Mouse (Mus musculus): ENCODE data around the gene Catip.

The Catip gene

DNA sequence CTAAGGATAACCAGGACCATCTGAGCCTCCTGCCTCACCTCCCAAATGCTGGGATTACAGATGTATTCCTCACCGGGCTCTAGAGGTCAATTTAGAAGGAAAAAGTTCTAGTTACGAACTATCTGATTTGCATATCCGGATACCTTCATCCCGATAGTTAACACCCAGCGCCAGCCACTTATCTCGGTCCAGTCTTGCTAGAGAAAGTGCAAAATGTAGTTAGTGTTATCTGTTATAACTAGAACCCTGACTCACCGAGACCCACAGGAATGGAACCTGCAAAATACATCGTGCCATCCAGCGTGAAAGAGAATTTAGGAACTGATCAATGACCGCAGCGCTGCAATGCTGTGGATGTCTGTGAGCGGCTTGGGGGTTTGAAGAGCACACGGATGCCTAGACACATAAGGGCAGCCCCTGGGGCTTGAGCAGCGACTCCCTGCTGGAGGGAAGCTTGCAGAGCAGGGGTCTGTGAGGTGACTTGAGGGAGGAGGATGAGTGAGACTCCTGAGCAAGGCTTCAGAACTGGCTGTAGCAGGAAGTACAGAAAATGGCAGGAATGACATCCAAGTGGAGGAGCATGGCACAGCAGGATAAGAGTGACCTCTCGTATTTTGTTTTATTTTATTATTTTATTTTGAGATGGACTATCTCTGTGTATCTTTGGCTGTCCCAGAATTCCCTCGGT, 39.3 kb downstream of the Catip start:
- DNase-seq (ENCODE audit: low spot score), result no peak

DNA sequence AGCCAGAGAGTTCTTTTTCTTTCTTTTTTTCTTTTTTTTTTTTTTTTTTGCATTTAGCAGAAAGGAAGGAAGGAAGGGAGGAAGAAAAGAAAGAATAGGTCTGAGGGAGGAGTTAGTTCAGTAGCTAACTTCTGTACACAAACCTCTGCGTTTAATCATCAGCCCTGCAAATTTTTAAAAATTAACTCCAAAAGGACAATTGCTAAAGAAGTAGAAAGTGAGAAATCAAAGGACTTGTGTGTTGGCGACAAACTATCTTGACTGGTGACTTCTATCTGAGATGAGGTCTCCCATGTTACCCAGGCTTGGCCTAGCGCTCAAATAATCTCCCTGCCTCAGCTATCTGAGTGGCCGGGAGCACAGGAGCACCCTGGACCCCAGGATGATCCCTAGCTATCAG, 42.3 kb downstream of the Catip start:
- no peak for DNase-seq (ENCODE audit: low spot score)

DNA sequence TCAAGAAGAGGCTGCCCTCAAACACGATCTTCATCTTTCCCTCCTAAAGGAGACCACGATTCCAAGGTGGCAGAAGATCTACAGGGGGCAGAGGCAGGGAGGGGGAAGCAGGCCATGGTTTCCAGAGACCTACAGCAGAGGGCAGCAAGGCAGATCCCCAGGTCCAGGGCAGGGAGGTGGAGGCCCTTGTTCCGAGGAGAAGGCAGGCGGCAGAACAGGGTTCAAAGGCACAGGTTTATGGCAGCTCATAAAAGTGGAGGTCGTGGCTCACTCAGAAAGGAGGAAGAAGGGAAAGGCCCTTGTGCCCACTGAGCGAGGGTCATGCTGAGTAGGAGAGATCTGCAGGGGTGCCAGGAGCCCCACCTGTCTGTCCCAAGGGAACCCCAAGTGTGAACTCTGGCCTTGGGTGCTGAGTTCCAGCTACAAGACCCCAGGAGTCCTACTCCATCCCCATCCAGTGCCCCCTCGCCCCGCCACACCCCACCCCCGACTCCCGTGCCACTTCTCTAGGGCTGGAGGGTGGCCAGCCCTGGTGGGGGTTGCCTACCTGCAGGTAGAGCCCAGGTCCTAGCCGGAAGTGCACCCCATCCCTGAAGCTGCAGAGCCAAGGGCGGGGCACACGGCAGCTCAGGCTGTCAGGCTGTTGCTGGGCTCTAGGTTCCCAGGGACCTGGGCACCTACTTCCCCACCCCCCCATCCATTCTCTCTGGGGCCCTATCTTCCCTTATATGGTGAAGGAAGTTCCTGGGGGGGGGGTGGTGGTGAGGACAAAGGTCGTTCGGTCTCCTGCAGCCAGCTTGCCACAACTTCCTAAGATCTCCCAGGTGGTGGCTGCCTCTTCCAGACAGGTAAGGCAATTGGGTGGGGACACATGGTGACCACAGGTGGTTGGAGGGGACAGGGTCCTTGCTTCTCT, 46.9 kb downstream of the Catip start, which contains the start of gene Vil1:
Gene Vil1, plus strand, starts transcription at position 788 of the 916 bp plus-strand sequence.
- DNase-seq (ENCODE audit: low spot score), result no peak

DNA sequence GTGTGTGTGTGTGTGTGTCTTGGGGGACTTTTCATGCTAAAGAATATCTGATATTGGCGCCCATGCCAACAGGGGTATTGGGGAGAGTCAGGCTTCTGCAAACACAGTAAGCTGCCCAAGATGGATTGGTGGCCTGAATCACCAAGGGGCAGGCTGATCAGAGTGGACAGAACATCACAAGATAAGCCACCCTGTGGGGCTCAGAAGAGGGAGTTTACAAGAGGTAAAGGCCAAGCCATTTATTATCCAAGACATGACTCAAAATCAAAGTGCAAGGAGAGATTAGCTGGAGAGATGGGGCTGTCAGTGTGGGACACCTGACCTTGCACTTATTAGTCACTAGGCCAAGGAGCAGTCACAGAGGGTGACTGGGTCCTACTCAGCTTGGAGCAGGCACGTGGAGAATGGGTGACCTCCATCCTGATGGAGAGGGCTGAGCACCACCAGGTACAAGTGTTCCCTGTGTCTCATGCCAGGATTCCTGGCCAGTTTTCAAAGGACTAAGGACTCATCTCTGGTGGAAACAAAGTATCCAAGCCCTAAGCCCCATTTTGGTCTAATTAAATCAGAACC, 49.9 kb downstream of the Catip start:
- no peak for DNase-seq (ENCODE audit: low spot score)

DNA sequence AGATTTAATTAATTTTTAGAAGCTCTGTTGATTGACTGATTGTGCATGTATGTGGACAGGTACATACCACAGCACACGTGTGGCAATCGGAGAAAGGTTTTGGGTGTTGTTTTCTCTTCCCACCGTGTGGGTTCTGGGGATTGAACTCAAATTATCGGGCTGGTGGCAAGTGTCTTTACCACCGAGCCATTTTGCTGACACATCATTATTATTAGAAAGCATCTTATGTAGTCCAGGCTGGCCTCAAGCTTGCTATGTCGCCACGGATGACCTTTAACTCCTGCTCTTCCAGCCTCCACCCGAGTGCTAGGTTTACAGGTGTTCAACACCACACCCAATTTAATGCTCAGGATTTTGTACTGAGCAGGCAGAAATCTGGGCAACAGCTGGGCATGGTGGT, 50.8 kb downstream of the Catip start:
- no peak for DNase-seq (ENCODE audit: low spot score)

DNA sequence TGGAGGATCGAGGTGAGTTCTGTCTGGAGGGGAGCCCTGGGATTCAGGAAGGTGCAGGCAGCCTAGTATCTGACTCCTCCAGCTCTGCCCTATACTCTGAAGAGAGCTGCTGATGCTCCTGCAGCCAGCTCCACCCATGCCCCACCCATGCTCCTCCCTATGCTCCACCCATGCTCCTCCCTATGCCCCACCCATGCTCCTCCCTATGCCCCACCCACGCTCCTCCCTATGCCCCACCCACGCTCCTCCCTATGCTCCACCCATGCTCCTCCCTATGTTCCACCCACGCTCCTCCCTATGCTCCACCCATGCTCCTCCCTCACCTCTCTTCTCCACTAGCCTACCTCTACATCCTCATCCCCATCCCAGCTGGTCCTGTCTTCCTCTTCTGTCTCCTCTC, 53.2 kb downstream of the Catip start:
- peak; percentile 66 for DNase-seq (ENCODE audit: low spot score)
